Mouse (Mus musculus): ENCODE data around the gene Clptm1.
A peak's percentile ranks its signal among the peaks of the same experiment; 100 is the strongest.
"Not testable (repeated sequence)": the region's sequence is repeated elsewhere in the genome, so short reads cannot be mapped to it uniquely, and the experiment has no call there.

The Clptm1 gene

DNA sequence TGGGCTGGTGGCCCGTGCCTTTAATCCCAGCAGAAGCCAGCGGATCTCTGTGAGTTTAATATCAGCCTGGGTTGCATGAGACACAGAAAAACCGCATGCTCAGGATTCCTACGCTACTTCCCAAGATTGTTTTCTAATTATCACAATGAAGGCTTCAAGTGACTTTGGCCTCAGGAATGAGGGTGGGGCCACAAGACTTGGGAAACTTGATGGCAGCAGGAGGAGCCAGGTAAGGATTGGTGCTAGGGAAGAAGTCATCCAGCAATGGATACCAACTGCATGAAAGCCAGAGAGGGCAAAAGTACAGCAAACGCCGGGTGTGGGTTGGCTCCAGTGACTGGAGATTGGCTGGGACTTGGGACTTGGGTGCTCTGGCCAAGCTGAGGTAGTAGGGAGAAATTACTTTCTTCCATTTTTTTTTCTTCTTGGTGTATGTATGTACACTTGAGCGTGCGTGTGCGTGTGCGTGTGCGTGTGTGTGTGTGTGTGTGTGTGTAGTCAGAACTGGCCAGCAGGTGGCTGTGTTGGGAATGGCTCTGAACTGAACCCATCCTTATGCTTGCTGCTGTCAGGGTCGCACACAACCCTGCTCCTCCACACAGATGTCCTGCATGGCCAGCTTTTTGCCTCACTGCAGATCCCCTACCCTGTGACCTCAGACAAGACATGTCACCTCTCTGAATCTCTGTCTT, 55.0 kb downstream of the Clptm1 start:
- DNase-seq (ENCODE audit: low read depth), result no peak

DNA sequence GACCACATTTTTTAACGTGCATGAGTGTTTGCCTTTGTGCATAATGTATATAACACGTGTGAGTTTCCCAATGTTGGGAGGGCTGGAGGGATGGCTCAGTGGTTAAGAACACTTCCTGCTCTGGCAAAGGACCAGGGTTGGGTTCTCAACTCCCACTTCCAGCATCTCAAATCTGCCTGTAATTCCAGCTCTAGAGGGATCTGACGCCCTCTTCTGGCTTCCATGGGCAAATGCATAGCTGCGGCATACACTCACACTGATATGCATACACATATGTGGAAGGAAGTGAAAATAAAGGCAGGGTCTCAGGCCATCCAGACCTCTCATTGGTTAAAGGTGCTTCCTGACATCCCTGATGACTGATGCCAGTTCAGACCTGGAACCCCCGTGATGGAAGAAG, 57.5 kb downstream of the Clptm1 start:
- DNase-seq (ENCODE audit: low read depth), result no peak

DNA sequence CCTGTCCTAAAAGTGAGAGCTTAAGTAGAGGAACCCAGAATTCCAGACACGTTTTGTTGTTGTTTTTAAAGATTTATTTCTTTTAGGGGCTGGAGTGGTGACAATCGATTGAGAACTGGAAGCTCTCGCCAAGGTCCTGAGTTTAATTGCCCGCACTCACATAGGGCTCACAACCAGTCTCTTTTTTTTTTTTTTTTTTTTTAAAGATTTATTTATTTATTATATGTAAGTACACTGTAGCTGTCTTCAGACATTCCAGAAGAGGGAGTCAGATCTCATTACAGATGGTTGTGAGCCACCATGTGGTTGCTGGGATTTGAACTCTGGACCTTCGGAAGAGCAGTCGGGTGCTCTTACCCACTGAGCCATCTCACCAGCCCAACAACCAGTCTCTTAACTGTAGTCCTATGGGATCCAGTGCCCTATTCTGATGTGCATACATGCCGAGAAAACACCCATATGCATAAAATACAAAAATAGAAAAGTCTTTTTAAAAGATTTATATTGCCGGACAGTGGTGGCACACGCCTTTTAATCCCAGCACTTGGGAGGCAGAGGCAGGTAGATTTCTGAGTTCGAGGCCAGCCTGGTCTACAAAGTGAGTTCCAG, 60.1 kb downstream of the Clptm1 start:
- not testable (repeated sequence) for DNase-seq (ENCODE audit: low read depth)

GRCm38 (mm10) chr7:19603849-19604605, 60.8 kb downstream of the Clptm1 start, which contains the start of gene Clasrp:
Gene Clasrp (minus strand): TSS chr7:19604486.
- peak; percentile 94 for DNase-seq (ENCODE audit: low read depth)

- DNase-seq (ENCODE audit: low read depth), result no peak
These were observed 61.8 kb downstream of the Clptm1 start for GRCm38 (mm10) chr7:19603055-19603454.

- DNase-seq (ENCODE audit: low read depth), result no peak
These were observed 64.3 kb downstream of the Clptm1 start for GRCm38 (mm10) chr7:19600562-19600961.

DNA sequence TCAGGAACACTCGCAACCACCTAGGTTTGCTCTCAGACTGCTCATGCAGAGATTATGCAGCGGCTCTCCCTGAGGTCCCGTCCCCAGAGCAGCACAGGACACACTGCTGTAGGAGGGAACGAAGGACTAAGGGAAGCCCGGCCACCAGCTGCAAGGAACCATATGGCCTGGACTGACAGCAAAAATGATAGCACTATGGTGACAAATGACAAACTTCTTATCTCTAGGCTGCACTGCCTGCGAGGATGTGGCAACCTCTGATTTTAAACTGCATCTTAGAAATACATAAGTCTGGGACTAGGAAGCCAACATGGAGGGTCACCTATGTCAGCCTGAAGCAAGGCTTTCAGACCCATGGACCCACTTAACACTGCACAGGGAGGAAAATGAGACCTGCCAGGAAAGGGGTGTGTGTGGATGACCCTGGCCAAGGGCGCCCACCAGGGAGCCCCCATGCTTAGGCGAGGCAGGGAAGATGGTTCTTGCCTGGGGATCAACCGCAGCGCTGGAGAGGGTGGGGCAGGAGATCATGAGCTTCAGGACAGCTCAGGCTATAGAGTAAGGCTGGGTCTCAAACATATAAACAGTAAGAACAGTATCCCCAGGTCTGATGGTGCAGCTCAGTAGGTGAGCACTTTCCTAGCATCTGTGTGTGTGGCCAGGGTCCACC, 71.6 kb downstream of the Clptm1 start:
- DNase-seq (ENCODE audit: low read depth), result no peak

- peak; percentile 84 for DNase-seq (ENCODE audit: low read depth)
These were observed 74.9 kb downstream of the Clptm1 start for GRCm38 (mm10) chr7:19589917-19590316.

- DNase-seq (ENCODE audit: low read depth), result peak; percentile 64
These were observed 75.6 kb downstream of the Clptm1 start for GRCm38 (mm10) chr7:19589207-19589606.

DNA sequence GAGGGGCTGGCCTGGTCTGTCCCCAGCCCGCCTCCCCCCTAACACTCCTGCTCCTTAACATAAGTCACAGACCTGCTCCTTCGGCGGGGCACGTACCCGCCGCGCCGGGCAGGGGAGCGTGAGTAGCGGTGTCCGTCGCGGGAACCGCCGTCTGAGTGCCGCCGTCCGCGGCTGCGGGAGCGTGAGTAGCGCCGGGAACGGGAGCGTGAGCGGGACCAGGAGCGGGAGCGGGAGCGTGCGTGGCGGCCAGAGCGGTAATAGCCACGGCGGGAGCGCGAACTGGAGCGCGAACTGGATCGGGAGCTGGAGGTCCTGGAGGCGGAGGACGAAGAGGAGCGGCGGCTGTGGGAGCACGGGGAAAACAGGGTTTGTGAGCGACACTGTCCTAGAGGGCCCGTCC, 78.6 kb downstream of the Clptm1 start:
- DNase-seq (ENCODE audit: low read depth), result no peak

Measured in c-Kit-positive CD71-negative TER-119-negative erythroid progenitor cells, embryonic 14.5 days (primary cell).